Mouse (Mus musculus) G1E-ER4 (cell line): ENCODE results near the gene Fam129c. TPM values are rescaled to one million over a fixed set of nuclear protein-coding genes. Genes with fewer than 3 reads are reported as not detected.

ENCODE experiments used
- GATA1 ChIP-seq: IDR thresholded peaks from one replicate; pipeline ENCODE4 v1.8.0; 2012; ENCODE audit warnings: low read length, inconsistent platforms
- polyA plus RNA-seq: library from polyadenylated mRNA; stranded (reverse); fragments of >175 nt; gene quantifications from 2 replicates; pipeline ENCODE4 v1.2.3, GENCODE M21; 2012

Fam129c gene
- polyA plus RNA-seq, 1 experiment = 8.6 TPM

DNA sequence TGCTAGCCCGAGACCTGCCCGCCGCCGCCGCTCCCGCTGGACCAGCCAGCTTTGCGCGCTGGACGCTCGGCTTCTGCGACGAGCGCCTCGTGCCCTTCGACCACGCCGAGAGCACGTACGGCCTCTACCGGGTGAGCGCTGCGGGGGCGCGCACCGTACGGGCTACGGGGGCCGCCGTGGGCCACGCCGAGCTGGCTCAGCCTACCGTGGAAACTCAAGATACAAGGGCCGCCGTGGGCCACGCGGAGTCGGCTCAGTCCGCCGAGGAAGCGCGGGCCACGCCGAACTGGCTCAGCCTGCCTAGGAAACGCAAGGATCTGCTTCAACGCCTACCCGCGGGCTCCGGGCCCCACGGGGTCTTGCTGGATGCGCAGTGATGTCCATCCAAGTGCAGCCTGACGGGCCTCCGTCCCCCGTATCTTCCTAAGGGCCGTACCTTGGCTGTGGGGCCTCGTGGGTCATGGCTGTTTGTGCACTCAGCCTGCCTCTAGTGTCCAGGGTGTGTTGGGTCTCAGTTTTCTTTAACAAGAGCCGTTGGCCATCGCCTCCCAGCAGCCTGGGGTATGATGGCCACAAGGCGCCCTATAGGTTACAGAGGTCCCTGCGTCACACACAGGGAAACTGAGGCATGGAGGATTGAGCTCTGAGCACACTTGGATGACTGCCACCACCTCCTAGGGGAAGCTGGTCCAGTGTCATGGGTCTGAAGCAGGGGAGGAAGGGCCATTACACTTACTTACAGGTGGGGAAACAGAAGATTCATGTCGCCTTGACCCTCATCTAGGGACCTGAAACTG is 4.9 kb upstream of the Fam129c start:
- no peak for TF ChIP-seq GATA1

DNA sequence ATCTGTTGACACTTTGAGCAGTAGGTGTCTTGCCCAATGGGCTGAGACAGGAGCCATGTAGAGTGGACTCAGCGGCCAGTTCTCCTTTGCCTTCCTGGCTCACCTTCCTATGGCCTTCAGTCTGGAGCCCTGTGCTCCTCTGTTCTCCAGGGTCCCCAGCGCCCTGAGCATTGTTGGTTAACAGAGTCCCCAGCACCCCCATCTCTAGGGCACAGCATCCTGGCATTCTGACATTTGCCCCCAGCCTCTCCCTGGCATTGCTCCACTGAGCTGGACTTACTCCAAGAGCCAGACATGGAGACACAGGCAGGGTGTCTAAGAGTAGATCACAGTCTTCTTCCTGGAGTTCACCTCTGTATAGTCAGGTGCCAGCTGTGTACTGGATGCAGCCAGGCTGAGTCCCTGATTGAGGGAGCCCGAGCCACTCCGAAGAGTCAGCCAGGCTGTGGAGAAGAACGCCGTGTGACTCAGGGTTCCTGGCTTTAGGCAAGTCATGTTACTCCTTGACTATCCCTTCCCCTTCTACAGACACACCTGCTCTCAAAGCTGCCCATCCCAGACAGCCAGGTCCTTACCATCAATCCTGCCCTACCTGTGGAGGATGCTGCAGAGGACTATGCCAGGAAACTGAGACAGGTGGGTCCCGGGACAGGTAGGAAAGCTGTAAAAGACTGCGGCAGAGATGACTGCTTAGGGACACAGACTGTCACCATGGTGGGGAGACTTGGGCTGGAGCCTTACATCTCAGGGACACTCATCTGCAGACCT is 3.7 kb upstream of the Fam129c start:
- TF ChIP-seq GATA1 = no peak

DNA sequence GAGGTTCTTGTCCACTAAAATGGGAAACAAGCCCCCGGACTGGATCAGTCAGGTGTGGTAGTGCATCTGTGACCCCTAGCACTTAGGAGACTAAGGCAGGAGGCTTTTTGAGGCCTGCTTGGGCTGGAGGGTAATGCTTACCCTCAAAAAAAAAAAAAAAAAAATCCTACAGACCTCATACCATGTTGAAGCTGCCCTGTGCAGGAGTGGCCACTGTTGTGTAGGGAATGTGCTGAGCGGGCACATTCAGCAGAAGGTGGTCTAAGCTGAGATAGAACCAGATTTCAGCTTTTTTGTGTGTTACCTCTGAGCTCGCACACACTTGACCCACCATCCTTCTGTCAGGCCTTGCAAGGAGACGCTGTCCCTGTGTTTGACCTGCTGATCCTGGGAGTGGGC is 3.1 kb upstream of the Fam129c start:
- no peak for TF ChIP-seq GATA1

DNA sequence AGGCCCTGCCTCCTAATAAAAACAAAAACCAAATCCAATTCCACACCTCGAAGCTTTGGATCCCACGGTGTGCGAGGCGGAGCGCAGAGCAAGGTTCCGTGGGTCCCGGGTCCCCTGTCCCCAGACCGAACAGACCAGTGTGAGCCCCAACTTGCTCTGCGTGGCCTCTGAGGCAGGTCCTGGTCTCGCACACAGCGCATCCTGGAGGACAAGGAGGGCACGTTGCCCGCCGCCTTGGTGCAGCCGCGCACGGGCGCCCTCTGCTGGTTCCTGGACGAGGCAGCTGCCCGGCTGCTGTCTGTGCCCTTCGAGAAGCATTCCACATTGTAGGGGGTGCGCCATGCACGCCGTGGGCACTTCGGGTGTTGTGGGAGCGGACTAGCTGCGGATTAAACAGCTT is 1.6 kb upstream of the Fam129c start:
- TF ChIP-seq GATA1 = no peak

DNA sequence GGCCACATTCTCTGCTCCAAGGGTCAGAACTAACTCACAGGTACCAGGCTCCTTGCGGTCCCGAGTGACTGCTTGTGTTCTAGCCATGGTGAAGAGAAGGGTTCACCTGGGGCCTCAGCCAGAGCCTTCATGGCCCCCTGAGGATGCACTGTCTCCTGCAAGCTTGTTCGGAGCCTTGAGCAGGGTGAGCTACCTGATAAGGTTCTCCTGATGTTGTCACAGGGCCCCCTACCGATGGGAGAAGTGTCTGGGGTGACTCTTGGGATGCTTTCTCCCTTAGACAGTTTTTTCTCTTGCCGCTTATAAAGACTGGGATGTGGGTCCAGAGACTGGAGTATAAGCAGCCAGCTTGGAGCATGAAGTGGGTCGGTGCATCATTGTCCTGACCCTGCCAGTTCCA is 1.1 kb upstream of the Fam129c start:
- no peak for TF ChIP-seq GATA1

DNA sequence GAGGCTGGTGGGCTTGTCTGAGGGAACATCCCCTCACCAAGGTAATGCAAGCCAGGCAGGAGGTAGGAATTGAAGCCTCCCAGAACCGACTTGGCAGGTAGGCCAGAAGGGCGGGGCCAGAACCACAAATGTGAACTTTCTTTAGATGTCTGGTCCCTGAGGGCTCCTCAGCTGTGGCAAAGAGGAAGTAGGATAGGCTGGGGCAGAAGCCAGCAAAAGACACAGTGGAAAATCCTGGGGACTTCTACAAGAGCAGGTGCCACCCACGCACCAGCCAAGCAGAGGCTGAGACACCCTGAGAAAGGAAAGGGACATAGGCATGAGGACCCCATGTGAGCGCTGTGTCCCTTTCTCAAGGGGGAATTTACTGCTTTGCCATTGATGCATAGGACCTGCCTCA is 650 bp upstream of the Fam129c start:
- no peak for TF ChIP-seq GATA1

DNA sequence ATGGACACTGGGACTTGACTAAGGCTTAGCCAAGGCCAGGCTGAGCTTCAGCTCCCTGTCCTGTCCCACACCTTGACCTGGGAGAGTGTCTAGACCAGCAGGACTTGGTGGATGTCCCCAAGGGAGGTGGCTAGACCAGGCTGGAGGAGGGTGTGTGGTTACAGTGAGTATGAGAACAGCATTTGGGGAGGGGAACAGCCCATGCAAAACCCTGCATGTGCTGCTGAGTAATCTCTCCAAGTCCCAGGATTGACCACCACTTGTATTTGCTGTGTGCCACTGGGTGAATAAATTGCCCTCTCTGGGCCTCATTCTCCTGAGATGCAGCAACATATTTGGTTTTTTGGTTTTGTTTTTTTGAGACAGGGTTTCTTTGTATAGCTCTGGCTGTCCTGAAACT is 927 bp downstream of the Fam129c start:
- TF ChIP-seq GATA1 = no peak

DNA sequence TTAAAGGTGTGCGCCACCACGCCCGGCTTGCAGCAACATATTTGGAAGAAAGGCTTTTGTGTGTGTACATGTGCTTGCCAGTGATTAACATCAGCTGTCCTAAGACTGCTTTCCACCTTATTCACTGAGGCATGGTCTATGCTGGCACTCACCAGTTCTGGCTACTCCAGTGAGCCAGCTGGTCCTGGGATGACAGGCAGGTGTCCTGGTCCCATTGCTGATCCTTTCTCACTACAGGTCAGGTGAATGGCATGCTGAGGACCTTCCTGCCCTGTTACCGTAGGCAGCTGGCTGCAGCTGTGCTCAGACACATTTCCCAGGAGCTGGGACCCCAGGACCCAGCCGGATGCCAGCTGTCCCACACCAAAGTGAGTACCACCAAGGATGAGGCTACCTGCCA is 1.4 kb downstream of the Fam129c start:
- no peak for TF ChIP-seq GATA1

DNA sequence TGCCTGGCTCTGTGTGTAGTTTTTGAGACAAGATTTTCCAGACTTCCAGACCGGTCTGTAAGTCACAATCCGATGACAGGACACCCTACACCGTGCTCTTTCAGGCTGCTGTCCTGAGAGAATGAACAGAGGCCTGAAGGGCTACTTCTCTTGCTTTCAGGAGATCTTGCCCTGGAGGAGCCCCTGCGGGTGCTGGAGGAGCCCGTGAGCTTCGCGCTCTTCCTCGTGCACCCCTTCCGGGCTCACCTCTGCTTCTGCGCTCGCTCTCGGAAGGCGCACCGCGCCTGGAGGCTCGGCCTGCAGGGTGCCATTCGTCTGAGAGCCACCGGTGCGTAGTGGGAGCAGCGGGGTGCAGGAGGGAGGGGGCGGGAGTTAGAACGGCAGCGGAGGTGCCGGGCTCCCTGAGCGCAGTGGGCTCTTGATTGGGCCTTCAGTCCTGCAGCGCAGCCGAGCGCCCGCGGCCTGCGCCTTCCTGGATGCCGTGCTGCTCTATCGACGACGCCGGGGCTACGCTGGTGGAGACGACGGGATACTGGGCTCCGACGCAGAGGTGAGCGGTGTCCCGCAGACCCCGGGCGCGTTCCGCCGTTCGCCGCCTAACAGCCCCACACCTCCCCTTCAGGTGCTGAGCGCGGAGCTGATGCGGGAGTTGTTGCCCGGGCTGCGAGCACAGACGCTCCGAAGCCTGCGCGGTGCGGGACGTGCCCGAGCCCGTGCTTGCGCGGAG is 4.7 kb downstream of the Fam129c start:
- TF ChIP-seq GATA1 = no peak

DNA sequence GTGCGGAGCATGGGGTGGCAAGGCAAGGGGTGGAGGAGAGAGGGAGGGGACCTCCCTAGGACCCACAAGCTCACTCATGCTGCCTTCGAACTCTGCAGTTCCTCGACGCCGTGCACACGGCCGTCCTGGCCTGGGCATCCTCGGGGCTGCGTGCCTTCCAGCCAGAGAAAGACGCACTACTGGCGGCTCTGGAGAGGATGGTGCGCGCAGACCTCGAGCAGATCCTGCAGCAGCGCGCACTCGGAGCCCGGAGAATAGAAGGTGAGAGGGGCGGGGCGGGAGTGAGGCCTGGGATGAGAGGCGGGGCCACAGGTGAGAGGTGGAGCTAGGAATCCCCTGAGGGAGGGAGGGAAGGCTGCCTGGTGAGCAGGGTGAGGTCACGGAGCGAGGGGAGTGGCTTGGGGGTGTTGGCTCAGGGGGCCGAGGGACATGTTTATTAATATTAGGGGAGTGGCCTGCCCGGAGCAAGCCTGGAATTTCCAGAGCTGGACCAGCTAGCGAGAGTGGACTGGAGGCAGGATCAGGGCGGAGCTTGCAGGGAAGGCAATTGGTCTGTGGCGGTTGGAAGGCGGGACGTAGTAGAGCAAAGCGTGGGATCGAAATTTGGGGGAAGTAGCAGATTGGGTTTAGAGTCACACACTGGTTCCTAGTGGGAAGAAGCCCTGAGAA is 5.4 kb downstream of the Fam129c start:
- TF ChIP-seq GATA1 = no peak

DNA sequence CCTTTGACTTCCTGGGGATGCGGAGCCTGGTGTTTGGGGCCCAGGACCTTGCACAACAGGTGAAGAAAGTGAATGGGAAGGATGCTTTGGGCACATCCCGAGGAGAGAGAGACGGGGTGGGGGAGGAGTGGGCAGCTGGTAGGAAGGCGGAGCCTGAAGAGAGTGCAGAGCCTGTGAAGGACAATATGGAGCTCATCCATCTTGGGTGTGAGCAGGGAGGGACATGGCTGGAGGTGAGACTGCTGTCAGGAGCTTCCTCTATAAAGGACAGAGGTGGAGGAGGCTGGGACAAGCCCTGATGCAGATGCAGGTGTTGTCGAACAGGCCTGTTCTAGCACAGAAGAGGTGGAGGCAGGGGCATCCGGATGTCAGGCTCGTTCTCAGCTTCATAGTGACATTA is 6.6 kb downstream of the Fam129c start:
- no peak for TF ChIP-seq GATA1

DNA sequence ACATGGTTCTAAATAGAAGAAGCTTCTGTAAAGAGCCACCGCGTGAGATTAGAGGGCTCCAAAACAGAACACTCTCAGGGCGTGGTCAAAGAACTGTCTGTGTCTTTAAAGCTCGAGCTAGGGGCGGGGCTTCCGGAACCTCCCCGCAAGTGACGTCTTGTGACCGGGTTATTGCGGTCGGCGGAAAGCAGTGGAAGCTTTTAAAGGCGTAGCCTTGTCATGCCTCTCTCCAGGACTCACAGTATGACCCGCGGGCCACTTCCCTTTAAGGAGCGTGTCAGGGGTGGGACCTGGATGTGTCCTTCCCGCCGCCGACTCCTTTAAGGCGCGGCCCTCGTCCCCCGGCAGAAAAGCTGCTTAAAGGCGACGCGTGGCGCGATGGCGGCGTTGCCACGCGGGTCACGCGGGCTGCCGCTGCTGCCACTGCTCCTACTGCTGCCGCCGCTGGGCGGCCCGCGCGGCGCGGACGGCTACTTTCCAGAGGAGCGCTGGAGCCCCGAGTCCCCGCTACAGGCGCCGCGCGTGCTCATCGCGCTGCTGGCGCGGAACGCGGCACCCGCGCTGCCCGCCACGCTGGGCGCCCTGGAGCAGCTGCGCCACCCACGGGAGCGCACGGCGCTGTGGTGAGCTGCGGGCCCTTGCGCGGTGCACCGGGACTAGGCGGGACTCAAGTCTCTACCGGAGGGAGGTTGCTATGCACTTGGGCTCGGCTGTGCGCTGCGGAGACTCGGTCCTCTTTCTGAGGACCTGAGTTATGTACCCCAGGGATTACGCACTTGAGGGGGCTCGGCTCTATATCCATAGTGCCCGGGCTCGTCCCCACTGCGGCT is 13.6 kb downstream of the Fam129c start, which contains the start of gene Colgalt1:
TSS of gene Colgalt1 (plus strand) at position 177 of the 830 bp plus-strand sequence.
- no peak for TF ChIP-seq GATA1

DNA sequence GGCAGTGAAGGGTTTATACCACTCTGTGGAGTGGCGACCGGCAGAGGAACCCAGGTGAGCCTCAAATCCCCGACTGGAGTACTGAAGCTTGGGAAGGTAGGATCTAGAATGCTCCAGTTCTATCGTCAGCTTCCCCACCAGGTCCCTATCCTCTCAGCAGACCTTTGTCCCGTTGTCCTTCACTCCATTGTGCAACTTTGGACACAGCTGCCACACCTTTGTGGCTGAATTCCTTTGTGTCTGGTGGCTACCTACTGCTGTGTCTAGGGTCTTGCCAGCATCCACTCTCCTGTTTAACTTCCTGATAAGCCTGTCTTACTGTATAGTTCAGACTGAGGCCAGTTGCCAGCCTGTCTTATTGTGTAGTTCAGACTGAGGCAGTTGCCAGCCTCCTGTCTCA is 14.7 kb downstream of the Fam129c start:
- TF ChIP-seq GATA1 = no peak

DNA sequence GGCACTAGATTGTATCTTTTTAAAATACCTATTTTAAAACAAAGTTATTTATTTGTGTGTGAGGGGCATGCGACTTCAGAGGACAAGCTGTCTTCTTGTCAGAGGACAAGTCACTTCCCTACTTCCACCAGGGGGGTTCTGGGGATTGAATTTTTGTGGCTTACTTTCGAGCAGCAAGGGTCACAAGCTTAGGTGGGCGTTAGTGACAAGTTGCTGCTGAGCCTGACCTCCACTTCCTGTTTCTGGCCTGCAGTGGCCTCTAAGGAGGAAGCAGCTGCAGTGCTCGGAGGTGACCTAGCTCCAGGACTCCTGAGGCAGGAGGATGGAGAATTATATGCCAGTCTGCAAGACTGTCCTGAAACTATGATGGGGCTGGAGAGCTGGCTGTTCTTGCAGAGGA is 16.0 kb downstream of the Fam129c start:
- no peak for TF ChIP-seq GATA1

DNA sequence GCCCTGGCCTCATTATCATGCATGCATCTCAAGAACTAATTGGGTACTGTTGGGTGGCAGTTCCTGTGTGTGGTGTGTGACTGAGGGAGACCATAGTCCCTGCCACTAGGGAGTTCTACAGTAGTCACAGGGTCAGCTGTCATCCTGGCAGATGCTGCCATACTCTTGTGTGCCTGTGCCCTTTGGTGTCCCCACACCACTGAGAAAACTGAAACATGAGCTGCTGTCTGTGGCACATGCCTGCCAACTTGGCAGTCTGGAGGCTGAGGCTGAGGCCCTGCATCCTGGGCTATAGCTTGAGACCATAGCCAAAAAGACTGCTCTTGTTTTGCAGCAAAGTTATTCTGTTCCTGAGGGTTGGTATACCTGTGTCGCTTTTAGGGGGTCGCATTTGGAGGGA is 22.3 kb downstream of the Fam129c start:
- TF ChIP-seq GATA1 = no peak
